Mouse (Mus musculus) kidney, adult 2 months (tissue): Measurements from ENCODE around the gene Reps2.

Experiments used
- CTCF ChIP-seq: fragments of 200-500 bp; conservative IDR thresholded peaks from 2 replicates; pipeline ENCODE4 v1.5.1; 2011; ENCODE audit warnings: low read depth, mild to moderate bottlenecking, control low read depth, low read length, moderate library complexity, mixed read lengths; ENCODE audit not compliant: insufficient read depth, insufficient read length
- POLR2A ChIP-seq: fragments of 200-500 bp; IDR thresholded peaks from one replicate; pipeline ENCODE4 v1.6.1; 2011; ENCODE audit warnings: low read depth, low read length, control low read depth

DNA sequence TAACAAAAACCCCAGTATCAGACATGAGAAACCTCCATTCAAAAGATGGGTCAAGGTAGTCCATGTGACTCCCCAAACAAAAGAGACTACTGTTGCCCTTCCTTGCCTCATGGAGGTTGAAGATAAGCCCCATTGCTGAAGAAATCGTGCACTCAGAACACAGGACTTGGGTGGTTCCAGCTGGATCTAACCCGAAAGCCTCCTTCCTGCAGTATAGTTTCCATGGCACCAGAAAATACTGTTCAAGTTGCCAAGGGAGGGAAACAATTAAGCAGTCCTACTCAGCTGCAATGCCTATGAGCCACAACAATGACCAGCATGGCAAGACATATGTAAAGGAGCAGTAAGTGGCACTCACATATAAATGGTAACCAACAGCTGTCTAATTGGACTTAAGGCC is 36.1 kb upstream of the Reps2 start:
- no peak for TF ChIP-seq CTCF
- TF ChIP-seq POLR2A, result no peak
